Mouse (Mus musculus) heart, embryonic 10.5 days (tissue): ENCODE measurements around the gene 1700012B09Rik. TPM values are rescaled to one million over a fixed set of nuclear protein-coding genes. Genes with fewer than 3 reads are reported as not detected.

ENCODE experiments used
- DNase-seq: peaks from one replicate; pipeline ENCODE4 v3.0.0-alpha.2; 2017; ENCODE audit warnings: low spot score
- H3K27ac ChIP-seq: fragments of 300-500 bp; sonication (generic); 2 replicates; pipeline ENCODE4 v1.5.1; 2016; ENCODE audit warnings: mild to moderate bottlenecking
- H3K27me3 ChIP-seq: fragments of 300-500 bp; sonication (generic); 2 replicates; pipeline ENCODE4 v1.6.1; 2016; ENCODE audit warnings: mild to moderate bottlenecking; ENCODE audit not compliant: poor library complexity, insufficient read depth, severe bottlenecking
- H3K36me3 ChIP-seq: fragments of 300-500 bp; sonication (generic); 2 replicates; pipeline ENCODE4 v1.6.1; 2016; ENCODE audit warnings: mild to moderate bottlenecking, moderate library complexity
- H3K4me1 ChIP-seq: fragments of 300-500 bp; sonication (generic); 2 replicates; pipeline ENCODE4 v1.6.1; 2016; ENCODE audit warnings: mild to moderate bottlenecking
- H3K4me3 ChIP-seq: fragments of 300-500 bp; sonication (generic); 2 replicates; pipeline ENCODE4 v1.5.1; 2016; ENCODE audit warnings: mild to moderate bottlenecking, moderate library complexity
- H3K9me3 ChIP-seq: fragments of 300-500 bp; sonication (generic); 2 replicates; pipeline ENCODE4 v1.6.1; 2016; ENCODE audit warnings: mild to moderate bottlenecking, moderate library complexity
- WGBS: fragments of 180-500 bp; shearing (Covaris S2); methylation state at CpG from one replicate; pipeline ENCODE4 v1.1.7; 2016; 5-methylcytosine and 5-hydroxymethylcytosine counted together
- polyA plus RNA-seq: library from polyadenylated mRNA; unstranded; fragments of >200 nt; fragmentation: Nextera tagmentation; extraction: Ambion mirVana; gene quantifications from 2 replicates; pipeline ENCODE4 v1.2.1, GENCODE M21; 2016

1700012B09Rik gene
- polyA plus RNA-seq, 1 experiment from 2014 or later, result not detected

DNA sequence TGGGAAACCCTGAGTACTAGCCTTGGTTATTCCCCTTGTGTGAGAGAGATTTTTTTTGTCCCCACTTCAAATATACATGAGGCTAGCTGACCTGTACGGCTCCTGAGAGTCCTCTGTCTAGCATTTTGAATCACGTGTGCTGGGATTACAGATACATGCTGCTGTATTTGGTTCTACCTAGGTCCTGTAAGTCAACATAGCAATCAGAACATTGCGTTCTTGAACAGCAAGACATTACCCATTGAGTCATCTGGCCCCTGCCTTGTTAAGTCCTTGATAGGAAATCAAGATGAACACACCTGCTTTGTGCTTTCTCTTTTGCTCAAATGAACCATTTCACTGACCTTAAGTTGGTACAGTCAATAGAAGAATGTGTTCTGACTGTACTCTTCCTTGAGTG is 16.4 kb downstream of the 1700012B09Rik start:
- Histone ChIP-seq H3K9me3 (no peaks in the 10 kb centered on the region), H3K4me3 (no peak overlapping the region), H3K27ac (no peak overlapping the region), H3K27me3 (peaks cover 22% of the 10 kb centered on the region), H3K4me1 (peaks cover 15% of the 10 kb centered on the region), H3K36me3 (no peaks in the 10 kb centered on the region)
- DNase-seq, result no peak
- WGBS, result 77% methylated on average over 3 of the region's 3 CpGs

DNA sequence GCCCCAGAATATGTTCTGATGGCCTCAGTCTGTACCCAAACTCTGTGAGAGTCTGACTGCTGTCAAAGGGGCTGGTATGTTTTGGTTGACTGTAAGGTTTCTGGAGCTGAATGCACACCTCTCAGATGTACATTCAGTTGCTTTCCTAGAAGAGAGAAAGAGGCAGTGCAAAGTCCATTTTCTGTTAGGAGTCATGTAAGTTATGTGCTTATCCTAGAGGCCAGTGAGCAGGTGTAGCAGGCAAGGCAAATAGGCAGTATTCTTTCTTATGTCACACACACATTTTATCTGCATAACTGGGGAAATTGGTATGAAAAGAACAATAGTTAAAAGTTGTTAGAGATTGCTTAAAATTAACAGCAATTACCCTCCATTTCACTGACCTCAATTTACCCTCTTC is 16.9 kb downstream of the 1700012B09Rik start:
- H3K27ac ChIP-seq, result no peak overlapping the region
- peaks cover 15% of the 10 kb centered on the region for H3K4me1 ChIP-seq
- H3K27me3 ChIP-seq, result peaks cover 27% of the 10 kb centered on the region
- no peaks in the 10 kb centered on the region for H3K9me3 ChIP-seq
- H3K36me3 ChIP-seq, result no peaks in the 10 kb centered on the region
- no peak for DNase-seq
- H3K4me3 ChIP-seq, result no peak overlapping the region

DNA sequence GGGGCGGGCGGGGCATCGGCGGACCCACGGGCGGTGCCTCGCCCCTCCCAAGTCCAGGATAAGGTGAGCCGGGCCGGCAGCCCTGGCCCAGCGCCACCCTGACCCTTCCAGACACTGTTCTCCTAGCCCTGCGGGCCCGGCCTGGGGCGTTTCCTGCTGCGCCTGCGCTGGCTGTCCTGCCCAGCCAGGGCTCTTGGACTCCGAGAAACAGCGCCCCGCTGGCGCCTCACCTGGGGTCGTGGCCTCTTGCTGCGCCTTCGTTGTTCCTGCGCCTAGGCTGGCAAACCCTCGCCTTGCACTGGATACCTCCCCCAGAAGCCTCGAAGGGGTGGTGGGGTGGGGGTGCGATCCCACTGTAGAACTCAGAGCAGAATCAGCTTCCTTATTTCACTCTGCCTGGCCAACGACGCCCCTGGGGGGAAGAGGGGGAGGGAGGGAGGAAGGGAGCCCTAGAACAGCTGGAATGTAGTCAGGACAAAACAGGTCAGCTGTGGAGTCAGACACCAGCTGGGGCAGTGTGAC is 18.8 kb downstream of the 1700012B09Rik start, which contains the start of gene Fut4:
Fut4 (minus strand) TSS at position 393 of the 522 bp plus-strand sequence.
- Histone ChIP-seq H3K27ac (peak within 1 kb of the TSS; percentile 85), H3K4me3 (peak within 1 kb of the TSS; percentile 70), H3K9me3 (no peaks in the 10 kb centered on the region), H3K4me1 (peaks cover 15% of the 10 kb centered on the region), H3K36me3 (no peaks in the 10 kb centered on the region), H3K27me3 (peaks cover 27% of the 10 kb centered on the region)
- WGBS, result under 1% methylated on average over 21 of the region's 28 CpGs
- DNase-seq, result no peak

DNA sequence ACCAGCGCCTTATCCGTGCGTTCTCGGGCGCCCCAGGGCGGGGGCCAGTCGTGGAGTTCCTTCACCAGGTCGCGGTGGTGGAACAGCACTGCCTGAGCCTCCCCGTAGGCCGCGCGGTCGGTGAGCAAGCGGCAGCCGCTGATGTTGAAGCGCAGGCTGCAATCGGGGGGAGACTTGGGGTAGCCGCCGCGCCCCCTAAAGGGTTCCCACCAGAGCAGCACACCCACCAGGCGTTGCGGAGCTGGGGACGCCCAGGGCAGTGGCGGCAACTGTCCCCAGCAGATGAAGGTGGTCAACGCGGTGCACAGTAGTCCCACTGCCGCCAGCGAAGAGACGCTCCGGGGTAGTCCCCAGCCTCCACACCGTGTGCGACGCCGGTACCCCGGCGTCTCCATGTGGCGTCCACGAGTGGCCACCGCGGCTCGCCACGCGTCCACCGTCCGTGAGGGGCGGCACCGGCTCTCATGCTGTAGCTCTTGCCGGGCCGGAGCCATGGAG is 19.3 kb downstream of the 1700012B09Rik start:
- peak overlapping the region; percentile 85 for H3K27ac ChIP-seq
- H3K27me3 ChIP-seq, result peaks cover 27% of the 10 kb centered on the region
- no peaks in the 10 kb centered on the region for H3K36me3 ChIP-seq
- peak overlapping the region; percentile 70 for H3K4me3 ChIP-seq
- DNase-seq, result peak; percentile 81
- H3K9me3 ChIP-seq, result no peaks in the 10 kb centered on the region
- H3K4me1 ChIP-seq, result peaks cover 15% of the 10 kb centered on the region
- 1% methylated on average over 48 of the region's 50 CpGs for WGBS

DNA sequence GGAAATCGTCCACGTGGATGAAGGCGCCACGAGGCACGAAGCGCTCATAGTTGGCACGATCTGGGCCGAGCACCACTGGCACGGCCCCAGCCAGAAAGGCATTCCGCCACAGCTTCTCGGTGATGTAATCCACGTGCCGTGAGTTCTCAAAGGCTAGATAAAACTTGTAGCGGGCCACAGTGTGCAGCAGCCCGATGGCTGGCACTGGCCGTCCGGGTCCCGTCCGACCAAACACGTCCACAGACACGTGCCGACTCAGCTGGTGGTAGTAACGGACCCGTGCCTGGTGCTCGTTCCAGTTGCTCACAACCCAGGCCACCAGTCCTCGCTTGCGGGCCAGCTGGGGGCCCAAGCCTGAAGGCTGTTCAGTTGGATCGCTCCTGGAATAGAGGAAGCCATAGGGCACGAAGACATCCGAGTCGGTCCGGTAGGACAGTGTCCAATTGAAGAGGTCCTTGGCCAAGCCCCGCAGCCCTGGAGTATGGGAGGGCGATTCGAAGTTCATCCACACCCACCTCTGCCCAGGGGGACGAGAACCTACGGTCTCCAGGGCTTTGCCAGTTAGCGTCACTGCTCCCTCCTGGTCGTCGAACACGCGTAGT is 19.8 kb downstream of the 1700012B09Rik start:
- WGBS, result 48% methylated on average over 42 of the region's 42 CpGs
- peak; percentile 73 for DNase-seq
- H3K4me3 ChIP-seq, result peak overlapping the region; percentile 70
- peaks cover 15% of the 10 kb centered on the region for H3K4me1 ChIP-seq
- H3K9me3 ChIP-seq, result no peaks in the 10 kb centered on the region
- peak overlapping the region; percentile 85 for H3K27ac ChIP-seq
- no peaks in the 10 kb centered on the region for H3K36me3 ChIP-seq
- peaks cover 27% of the 10 kb centered on the region for H3K27me3 ChIP-seq

DNA sequence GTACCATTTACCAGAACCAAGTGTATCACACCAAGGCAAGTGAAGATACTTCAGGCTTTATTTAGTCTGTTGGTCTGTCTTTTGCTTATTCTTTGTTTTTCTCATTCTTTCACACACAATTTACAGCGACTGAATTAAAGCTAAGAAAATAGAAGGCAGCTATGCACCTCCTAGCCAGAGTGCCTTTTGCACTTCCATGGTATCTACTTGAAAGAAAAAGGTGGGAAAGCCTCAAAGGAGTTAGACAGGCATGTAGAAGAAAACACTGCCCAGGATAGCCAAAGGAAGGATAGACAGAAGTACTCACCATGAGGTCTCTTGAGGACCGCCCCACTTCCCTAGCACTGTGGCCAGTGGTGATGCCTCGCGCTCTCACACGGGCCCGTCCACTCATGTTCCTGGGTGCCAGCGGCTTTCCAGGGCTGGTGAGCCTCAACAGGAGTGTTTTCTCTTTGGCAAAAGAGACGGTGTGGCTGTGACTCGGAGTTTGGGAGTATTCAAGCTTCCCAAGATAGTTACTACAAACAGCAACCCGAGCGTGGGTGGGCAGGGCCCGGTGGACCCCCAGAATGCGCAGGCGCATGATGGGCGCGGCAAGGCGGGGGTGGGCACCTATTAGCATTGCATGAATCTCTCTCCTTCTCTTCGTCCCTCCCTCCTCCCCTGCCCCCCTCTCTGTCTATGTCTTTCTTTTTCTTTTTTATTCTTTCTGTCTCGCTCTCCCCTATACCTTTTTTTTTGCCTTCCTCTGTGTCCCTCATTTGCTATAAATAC is 30.5 kb downstream of the 1700012B09Rik start, which contains the start of gene Piwil4:
Piwil4 (minus strand) TSS at position 583 of the 774 bp plus-strand sequence.
- Histone ChIP-seq H3K27ac (no peak within 1 kb of the TSS), H3K9me3 (no peaks in the 10 kb centered on the region), H3K4me3 (no peak within 1 kb of the TSS), H3K27me3 (0 out of 2 replicates have a peak, but pooled peaks cover 3% of the 10 kb centered on the region), H3K4me1 (no peaks in the 10 kb centered on the region), H3K36me3 (no peaks in the 10 kb centered on the region)
- no peak for DNase-seq
- 75% methylated on average over 19 of the region's 19 CpGs for WGBS

DNA sequence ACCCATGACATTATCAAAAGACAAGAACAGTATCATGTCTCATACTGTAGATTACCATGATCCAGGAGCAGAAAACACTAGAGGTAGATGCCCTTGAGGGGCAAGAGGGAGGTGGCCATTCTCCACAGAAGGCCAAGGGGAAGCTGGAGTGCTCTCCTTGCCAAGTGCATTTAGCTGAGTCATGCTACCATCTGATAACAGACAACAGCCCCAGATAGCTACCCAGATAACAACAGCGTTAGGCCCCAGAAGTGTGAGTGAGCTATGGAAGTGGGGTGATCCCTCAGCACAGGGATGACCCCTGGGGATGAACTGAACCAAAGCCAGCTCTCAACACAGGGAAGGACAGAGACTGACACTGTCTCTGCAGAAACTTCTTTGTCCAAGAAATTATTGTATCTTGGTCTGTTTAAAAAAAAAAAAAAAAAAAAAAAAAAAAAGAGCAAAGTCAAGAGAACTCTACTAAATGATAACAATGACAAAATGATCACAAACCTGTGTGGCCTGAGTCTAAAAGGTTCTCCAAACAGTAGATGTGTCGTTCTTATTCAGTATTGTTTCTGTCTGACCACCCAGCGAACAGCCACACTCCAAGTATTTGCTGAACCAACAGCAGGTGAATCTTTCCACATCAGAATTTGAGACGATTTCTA is 31.2 kb downstream of the 1700012B09Rik start:
- Histone ChIP-seq H3K4me1 (no peaks in the 10 kb centered on the region), H3K4me3 (no peak overlapping the region), H3K27me3 (0 out of 2 replicates have a peak, but pooled peaks cover 3% of the 10 kb centered on the region), H3K9me3 (no peaks in the 10 kb centered on the region), H3K27ac (no peak overlapping the region), H3K36me3 (no peaks in the 10 kb centered on the region)
- 69% methylated on average over 4 of the region's 4 CpGs for WGBS
- DNase-seq, result no peak

DNA sequence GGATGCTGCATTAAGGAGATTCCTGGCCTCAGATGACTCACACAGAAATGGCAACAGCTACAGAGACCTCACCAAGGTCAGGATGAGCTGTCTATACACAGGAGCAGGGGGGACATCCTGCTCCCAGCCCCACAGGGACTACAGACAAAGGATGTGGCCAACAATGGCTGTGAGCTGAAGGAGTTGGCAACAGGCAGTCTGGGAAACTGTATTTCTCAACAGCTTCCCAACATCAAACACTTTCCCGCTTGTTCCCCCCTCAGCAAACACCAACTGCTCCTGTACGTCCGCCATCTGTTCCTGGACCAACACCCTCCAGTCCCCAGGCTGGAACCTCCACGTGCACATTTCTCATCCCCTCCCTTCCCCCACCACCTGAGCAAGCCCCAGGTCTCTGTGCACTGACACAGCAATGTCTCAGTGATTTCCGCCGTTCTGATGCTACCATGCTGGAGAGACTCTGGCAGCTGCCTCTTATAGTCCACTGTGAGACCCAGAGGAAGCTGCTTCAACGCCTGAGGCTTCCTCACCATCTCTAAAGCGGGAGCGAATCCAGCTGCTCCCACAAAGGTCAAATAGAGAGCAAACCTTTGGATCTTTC is 39.8 kb downstream of the 1700012B09Rik start:
- Histone ChIP-seq H3K36me3 (no peaks in the 10 kb centered on the region), H3K27ac (0 out of 2 replicates have a peak overlapping the region, but pooled peaks have one; percentile 36), H3K9me3 (no peaks in the 10 kb centered on the region), H3K4me3 (no peak overlapping the region), H3K27me3 (no peaks in the 10 kb centered on the region), H3K4me1 (peaks cover 7% of the 10 kb centered on the region; the same call in 1 of the 2 replicates)
- DNase-seq, result no peak
- WGBS, result 61% methylated on average over 9 of the region's 9 CpGs

DNA sequence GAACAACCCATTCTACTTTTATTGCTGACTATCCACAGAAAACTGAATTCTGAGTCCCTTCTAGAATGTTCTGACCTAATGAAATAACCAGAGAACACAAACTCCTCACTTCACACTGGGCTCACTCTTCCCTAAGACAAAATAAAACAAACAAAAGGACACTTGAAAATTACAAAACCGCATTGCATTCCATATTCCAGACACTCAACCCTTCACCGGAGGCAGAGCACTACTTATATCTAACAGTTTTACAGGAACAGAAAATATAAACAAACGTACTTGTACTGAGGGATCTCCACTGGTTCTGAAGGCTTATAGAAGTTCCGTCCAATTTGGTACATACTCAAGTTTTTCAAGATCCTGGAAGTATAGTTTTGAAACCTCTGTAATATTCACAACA is 42.5 kb downstream of the 1700012B09Rik start:
- no peaks in the 10 kb centered on the region for H3K36me3 ChIP-seq
- H3K27ac ChIP-seq, result no peak overlapping the region
- H3K4me1 ChIP-seq, result peaks cover 7% of the 10 kb centered on the region; the same call in 1 of the 2 replicates
- no peak overlapping the region for H3K4me3 ChIP-seq
- H3K9me3 ChIP-seq, result no peaks in the 10 kb centered on the region
- 78% methylated on average over 4 of the region's 4 CpGs for WGBS
- DNase-seq, result no peak
- no peaks in the 10 kb centered on the region for H3K27me3 ChIP-seq

DNA sequence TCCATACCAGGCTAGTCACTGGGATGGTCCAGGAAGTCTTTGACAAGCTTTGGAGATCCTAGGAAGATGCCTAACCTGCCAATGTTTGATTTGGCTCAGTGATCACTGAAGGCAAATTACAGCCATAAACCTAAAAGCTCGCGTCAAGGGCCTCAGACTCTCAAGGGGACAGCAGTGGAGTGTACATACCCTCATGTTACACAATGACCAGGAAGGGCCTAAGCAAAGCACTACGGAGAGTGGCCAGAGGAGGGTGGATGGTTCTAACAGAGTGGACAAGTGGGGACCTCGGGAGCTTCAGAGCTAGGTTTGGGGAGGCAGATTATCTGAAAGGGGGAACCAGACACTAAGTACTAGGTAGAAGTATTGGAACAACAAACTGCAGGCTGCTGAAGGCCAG is 44.2 kb downstream of the 1700012B09Rik start:
- no peak overlapping the region for H3K4me3 ChIP-seq
- H3K4me1 ChIP-seq, result peaks cover 7% of the 10 kb centered on the region; the same call in 1 of the 2 replicates
- no peak overlapping the region for H3K27ac ChIP-seq
- no peaks in the 10 kb centered on the region for H3K9me3 ChIP-seq
- no peaks in the 10 kb centered on the region for H3K36me3 ChIP-seq
- H3K27me3 ChIP-seq, result no peaks in the 10 kb centered on the region; the same call in 1 of the 2 replicates
- 87% methylated on average over 4 of the region's 4 CpGs for WGBS
- no peak for DNase-seq

DNA sequence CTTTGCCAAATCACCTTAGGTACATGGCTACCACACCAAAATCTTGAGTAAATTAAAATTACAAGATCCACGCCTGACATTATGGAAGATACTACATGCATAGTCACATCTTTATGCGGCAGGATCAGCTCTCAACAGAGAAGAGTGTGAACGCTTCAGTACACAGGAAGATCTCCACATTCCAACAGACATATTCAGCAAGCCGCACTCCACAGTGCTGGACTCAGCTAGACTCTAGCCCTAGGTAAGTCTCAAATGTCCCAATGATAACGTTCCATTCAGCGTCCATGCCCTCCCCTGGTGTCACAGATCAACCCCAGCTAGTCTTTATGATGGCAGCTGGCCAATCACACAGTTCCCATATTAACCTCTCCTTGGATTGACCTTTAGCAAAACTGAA is 44.8 kb downstream of the 1700012B09Rik start:
- H3K4me3 ChIP-seq, result no peak overlapping the region
- no peaks in the 10 kb centered on the region; the same call in 1 of the 2 replicates for H3K27me3 ChIP-seq
- peaks cover 3% of the 10 kb centered on the region; the same call in 1 of the 2 replicates for H3K4me1 ChIP-seq
- H3K9me3 ChIP-seq, result no peaks in the 10 kb centered on the region
- H3K36me3 ChIP-seq, result no peaks in the 10 kb centered on the region
- H3K27ac ChIP-seq, result no peak overlapping the region
- WGBS, result 83% methylated on average over 6 of the region's 6 CpGs
- DNase-seq, result no peak

DNA sequence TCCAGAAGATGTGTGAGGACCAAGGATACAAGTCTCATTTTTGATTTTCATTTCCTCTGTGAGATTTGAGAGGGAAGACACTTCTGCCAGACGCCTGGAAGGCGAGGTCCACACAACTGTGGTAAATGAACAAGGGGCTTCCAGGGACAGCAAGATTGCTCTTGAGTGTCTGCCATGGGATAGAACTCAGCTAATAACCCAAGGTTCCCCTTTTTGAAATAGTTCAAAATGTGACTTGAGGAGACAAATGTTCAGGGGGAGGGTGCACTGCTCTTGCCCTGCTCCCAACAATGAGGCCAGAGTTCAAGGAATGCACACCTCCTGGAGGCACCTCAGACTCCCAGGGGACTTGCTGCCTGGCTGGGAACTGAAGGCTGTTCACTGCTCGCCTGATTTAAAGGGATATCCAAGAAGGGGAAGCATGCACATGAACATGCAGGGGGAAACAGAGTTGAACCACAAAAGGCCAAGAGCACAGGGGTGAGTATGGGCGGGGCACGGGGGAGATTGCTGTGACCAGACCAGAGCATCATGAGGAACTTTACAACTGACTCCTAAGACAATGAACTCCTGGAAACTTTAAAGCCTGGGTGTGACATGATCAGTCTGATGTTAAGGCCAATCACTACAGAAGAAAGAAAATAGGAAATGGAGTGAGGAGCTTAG is 45.9 kb downstream of the 1700012B09Rik start:
- Histone ChIP-seq H3K9me3 (no peaks in the 10 kb centered on the region), H3K36me3 (no peaks in the 10 kb centered on the region), H3K27me3 (no peaks in the 10 kb centered on the region; the same call in 1 of the 2 replicates), H3K4me3 (no peak overlapping the region), H3K27ac (no peak overlapping the region), H3K4me1 (no peaks in the 10 kb centered on the region)
- 68% methylated on average over 5 of the region's 5 CpGs for WGBS
- no peak for DNase-seq
